Mouse (Mus musculus): Measurements from ENCODE around the gene Sema3f. TPM values are rescaled to one million over a fixed set of nuclear protein-coding genes. Genes with fewer than 3 reads are reported as not detected.

The Sema3f gene
- polyA plus RNA-seq, 1 experiment: 30.7 TPM

GRCm38 (mm10) chr9:107635279-107636028, 74.8 kb downstream of the Sema3f start, which contains the start of gene Gnai2:
Gene Gnai2 (minus strand): TSS chr9:107635367.
- Histone ChIP-seq H3K4me1 (ENCODE audit: control insufficient read depth, insufficient read depth, insufficient read length, low read length) (peaks cover 17% of the 10 kb centered on the region), H3K4me3 (ENCODE audit: low read depth, low read length) (peak within 1 kb of the TSS; percentile 92), H3K27me3 (ENCODE audit: control insufficient read depth, insufficient read depth, low read length) (no peaks in the 10 kb centered on the region), H3K36me3 (ENCODE audit: control insufficient read depth, insufficient read depth, low read length) (no peaks in the 10 kb centered on the region), H3K27ac (ENCODE audit: insufficient read depth, low read depth, low read length) (peak within 1 kb of the TSS; percentile 77)
- peak; percentile 29; the same call in 1 of the 2 replicates for TF ChIP-seq CTCF (IDR thresholded peaks at IDR 0.05; ENCODE audit: extremely low read depth, insufficient read length, insufficient replicate concordance, low read depth, low read length)
- TF ChIP-seq POLR2A (IDR thresholded peaks at IDR 0.05; ENCODE audit: low read depth, low read length): peak; percentile 89
- WGBS: 4% methylated on average over 38 of the region's 38 CpGs

- H3K4me1 ChIP-seq (ENCODE audit: control insufficient read depth, insufficient read depth, insufficient read length, low read length): peaks cover 22% of the 10 kb centered on the region
- peak overlapping the region; percentile 92 for H3K4me3 ChIP-seq (ENCODE audit: low read depth, low read length)
- peak overlapping the region; percentile 77 for H3K27ac ChIP-seq (ENCODE audit: insufficient read depth, low read depth, low read length)
- WGBS: 2% methylated on average over 35 of the region's 35 CpGs
- TF ChIP-seq POLR2A (IDR thresholded peaks at IDR 0.05; ENCODE audit: low read depth, low read length) (no peak), CTCF (IDR thresholded peaks at IDR 0.05; ENCODE audit: extremely low read depth, insufficient read length, insufficient replicate concordance, low read depth, low read length) (no peak)
- H3K36me3 ChIP-seq (ENCODE audit: control insufficient read depth, insufficient read depth, low read length): no peaks in the 10 kb centered on the region
- H3K27me3 ChIP-seq (ENCODE audit: control insufficient read depth, insufficient read depth, low read length): no peaks in the 10 kb centered on the region
Observed at GRCm38 (mm10) chr9:107634406-107635278, 75.6 kb downstream of the Sema3f start.

GRCm38 (mm10) chr9:107633661-107634405, 76.4 kb downstream of the Sema3f start:
- peaks cover 29% of the 10 kb centered on the region for H3K4me1 ChIP-seq (ENCODE audit: control insufficient read depth, insufficient read depth, insufficient read length, low read length)
- H3K36me3 ChIP-seq (ENCODE audit: control insufficient read depth, insufficient read depth, low read length): no peaks in the 10 kb centered on the region
- WGBS: 3% methylated on average over 15 of the region's 15 CpGs
- no peaks in the 10 kb centered on the region for H3K27me3 ChIP-seq (ENCODE audit: control insufficient read depth, insufficient read depth, low read length)
- H3K4me3 ChIP-seq (ENCODE audit: low read depth, low read length): peak overlapping the region; percentile 92
- peak overlapping the region; percentile 77 for H3K27ac ChIP-seq (ENCODE audit: insufficient read depth, low read depth, low read length)
- TF ChIP-seq CTCF (IDR thresholded peaks at IDR 0.05; ENCODE audit: extremely low read depth, insufficient read length, insufficient replicate concordance, low read depth, low read length): no peak
- no peak for TF ChIP-seq POLR2A (IDR thresholded peaks at IDR 0.05; ENCODE audit: low read depth, low read length)

GRCm38 (mm10) chr9:107633091-107633660, 77.1 kb downstream of the Sema3f start:
- Histone ChIP-seq H3K27ac (ENCODE audit: insufficient read depth, low read depth, low read length) (peak overlapping the region; percentile 77), H3K4me3 (ENCODE audit: low read depth, low read length) (peak overlapping the region; percentile 92), H3K4me1 (ENCODE audit: control insufficient read depth, insufficient read depth, insufficient read length, low read length) (peaks cover 34% of the 10 kb centered on the region), H3K36me3 (ENCODE audit: control insufficient read depth, insufficient read depth, low read length) (no peaks in the 10 kb centered on the region), H3K27me3 (ENCODE audit: control insufficient read depth, insufficient read depth, low read length) (no peaks in the 10 kb centered on the region)
- WGBS: 1% methylated on average over 33 of the region's 33 CpGs
- TF ChIP-seq CTCF (IDR thresholded peaks at IDR 0.05; ENCODE audit: extremely low read depth, insufficient read length, insufficient replicate concordance, low read depth, low read length) (0 out of 2 replicates have a peak, but pooled peaks have one; percentile 4), POLR2A (IDR thresholded peaks at IDR 0.05; ENCODE audit: low read depth, low read length) (peak; percentile 75)

- Histone ChIP-seq H3K4me1 (ENCODE audit: control insufficient read depth, insufficient read depth, insufficient read length, low read length) (peaks cover 40% of the 10 kb centered on the region), H3K36me3 (ENCODE audit: control insufficient read depth, insufficient read depth, low read length) (0 out of 2 replicates have a peak, but pooled peaks cover 2% of the 10 kb centered on the region), H3K27ac (ENCODE audit: insufficient read depth, low read depth, low read length) (peak overlapping the region; percentile 72), H3K4me3 (ENCODE audit: low read depth, low read length) (peak overlapping the region; percentile 92), H3K27me3 (ENCODE audit: control insufficient read depth, insufficient read depth, low read length) (no peaks in the 10 kb centered on the region)
- no peak for TF ChIP-seq CTCF (IDR thresholded peaks at IDR 0.05; ENCODE audit: extremely low read depth, insufficient read length, insufficient replicate concordance, low read depth, low read length)
- no peak for TF ChIP-seq POLR2A (IDR thresholded peaks at IDR 0.05; ENCODE audit: low read depth, low read length)
- 9% methylated on average over 6 of the region's 6 CpGs for WGBS
Observed at GRCm38 (mm10) chr9:107632478-107632877, 77.8 kb downstream of the Sema3f start.

GRCm38 (mm10) chr9:107631861-107632260, 78.4 kb downstream of the Sema3f start:
- H3K27me3 ChIP-seq (ENCODE audit: control insufficient read depth, insufficient read depth, low read length): no peaks in the 10 kb centered on the region
- H3K4me1 ChIP-seq (ENCODE audit: control insufficient read depth, insufficient read depth, insufficient read length, low read length): peaks cover 43% of the 10 kb centered on the region
- TF ChIP-seq CTCF (IDR thresholded peaks at IDR 0.05; ENCODE audit: extremely low read depth, insufficient read length, insufficient replicate concordance, low read depth, low read length) (no peak), POLR2A (IDR thresholded peaks at IDR 0.05; ENCODE audit: low read depth, low read length) (no peak)
- no peak overlapping the region for H3K4me3 ChIP-seq (ENCODE audit: low read depth, low read length)
- 93% methylated on average over 8 of the region's 8 CpGs for WGBS
- no peak overlapping the region for H3K27ac ChIP-seq (ENCODE audit: insufficient read depth, low read depth, low read length)
- H3K36me3 ChIP-seq (ENCODE audit: control insufficient read depth, insufficient read depth, low read length): 0 out of 2 replicates have a peak, but pooled peaks cover 2% of the 10 kb centered on the region

Other genes starting within 250 kb of the Sema3f start
- gene Tmem115, start 176.5 kb downstream of the Sema3f start, polyA plus RNA-seq (2012; rRNA removed): 32.0 and 63.5 TPM in 2 replicates
- 35.6 and 47.7 TPM in 2 replicates for gene Cyb561d2, start 168.3 kb downstream of the Sema3f start, polyA plus RNA-seq (2012; rRNA removed)
- gene Nprl2, start 168.2 kb downstream of the Sema3f start, polyA plus RNA-seq (2012; rRNA removed): 15.6 and 23.3 TPM in 2 replicates
- gene Zmynd10, start 163.2 kb downstream of the Sema3f start, polyA plus RNA-seq (2012; rRNA removed): 0.32 and 0.69 TPM in 2 replicates
- gene Rassf1, start 158.9 kb downstream of the Sema3f start, polyA plus RNA-seq (2012; rRNA removed): 14.1 and 33.2 TPM in 2 replicates
- gene Tusc2, start 147.2 kb downstream of the Sema3f start, polyA plus RNA-seq (2012; rRNA removed): 38.8 and 49.7 TPM in 2 replicates
- 119 and 213 TPM in 2 replicates for gene Hyal2, start 142.5 kb downstream of the Sema3f start, polyA plus RNA-seq (2012; rRNA removed)
- gene Hyal1, start 133.5 kb downstream of the Sema3f start, polyA plus RNA-seq (2012; rRNA removed): 2.3 and 2.6 TPM in 2 replicates
- gene Naa80, start 131.6 kb downstream of the Sema3f start, polyA plus RNA-seq (2012; rRNA removed): 26.3 and 46.3 TPM in 2 replicates
- 0.52 and 0.89 TPM in 2 replicates for gene Hyal3, start 129.7 kb downstream of the Sema3f start, polyA plus RNA-seq (2012; rRNA removed)
- 33.2 and 55.4 TPM in 2 replicates for gene Ifrd2, start 122.8 kb downstream of the Sema3f start, polyA plus RNA-seq (2012; rRNA removed)
- gene Sema3b, start 101.2 kb downstream of the Sema3f start, polyA plus RNA-seq (2012; rRNA removed): 33.5 and 55.4 TPM in 2 replicates
- gene Gnai2, start 75.1 kb downstream of the Sema3f start, polyA plus RNA-seq (2012; rRNA removed): 264 and 501 TPM in 2 replicates
- gene Slc38a3, start 40.9 kb downstream of the Sema3f start, polyA plus RNA-seq (2012; rRNA removed): 2.8 and 48.7 TPM in 2 replicates
- 0.13 and 0.17 TPM in 2 replicates for gene Gnat1, start 30.8 kb downstream of the Sema3f start, polyA plus RNA-seq (2012; rRNA removed)
- 18.0 and 48.9 TPM in 2 replicates for gene Rbm5, start 60.5 kb upstream of the Sema3f start, polyA plus RNA-seq (2012; rRNA removed)
- 4.2 and 16.4 TPM in 2 replicates for gene Rbm6, start 162.8 kb upstream of the Sema3f start, polyA plus RNA-seq (2012; rRNA removed)
- 59.0 and 147 TPM in 2 replicates for gene Mon1a, start 177.7 kb upstream of the Sema3f start, polyA plus RNA-seq (2012; rRNA removed)
- gene Mst1r, start 196.4 kb upstream of the Sema3f start, polyA plus RNA-seq (2012; rRNA removed): 46.4 and 94.7 TPM in 2 replicates
- not detected in 2 replicates for gene Actl11, start 218.0 kb upstream of the Sema3f start, polyA plus RNA-seq (2012; rRNA removed)
- 0.35 TPM in 1 of 2 replicates, not detected in the other for gene Camkv, start 225.2 kb upstream of the Sema3f start, polyA plus RNA-seq (2012; rRNA removed)
- 0.74 and 1.5 TPM in 2 replicates for gene Traip, start 239.7 kb upstream of the Sema3f start, polyA plus RNA-seq (2012; rRNA removed)

All from small intestine, adult 2 months (tissue).